Mouse (Mus musculus) testis, postnatal 14 days (tissue): ENCODE measurements around the gene Prps1l1.

Experiments used
- DNase-seq: peaks from one replicate; pipeline ENCODE4 v3.0.0; 2021; ENCODE audit warnings: low spot score

Prps1l1 gene

GRCm38 (mm10) chr12:35025916-35026432 lies 41.4 kb downstream of the Prps1l1 start:
- no peak for DNase-seq

GRCm38 (mm10) chr12:35027533-35027932 lies 43.0 kb downstream of the Prps1l1 start:
- no peak for DNase-seq
